Mouse (Mus musculus) MEL (cell line): ENCODE data around the gene Fasn.

Experiments
- CTCF ChIP-seq, 3 experiments: IDR thresholded peaks in 2 of 3; conservative IDR thresholded peaks in 1 of 3; 2 replicates each; pipeline ENCODE4 v1.5.1; 2011 to 2012; ENCODE audit warnings: low read length in 3 of 3, low read depth in 2 of 3, mild to moderate bottlenecking in 2 of 3, improper control_type of control experiment in 1 of 3, inconsistent platforms in 1 of 3, mixed read lengths in 1 of 3, moderate library complexity in 1 of 3; ENCODE audit not compliant: control insufficient read depth in 1 of 3, insufficient read depth in 1 of 3, poor library complexity in 1 of 3, severe bottlenecking in 1 of 3
- POLR2AphosphoS2 ChIP-seq: IDR thresholded peaks from 2 replicates; pipeline ENCODE4 v1.6.1; 2011; ENCODE audit warnings: low read length, improper control_type of control experiment
- ZC3H11A ChIP-seq: IDR thresholded peaks from 2 replicates; pipeline ENCODE4 v1.6.1; 2012; ENCODE audit warnings: low read depth, mild to moderate bottlenecking, inconsistent platforms, low read length, improper control_type of control experiment
- ZKSCAN1 ChIP-seq: IDR thresholded peaks from 2 replicates; pipeline ENCODE4 v1.6.1; 2012; ENCODE audit warnings: low read depth, mild to moderate bottlenecking, inconsistent platforms, low read length, improper control_type of control experiment, moderate library complexity

DNA sequence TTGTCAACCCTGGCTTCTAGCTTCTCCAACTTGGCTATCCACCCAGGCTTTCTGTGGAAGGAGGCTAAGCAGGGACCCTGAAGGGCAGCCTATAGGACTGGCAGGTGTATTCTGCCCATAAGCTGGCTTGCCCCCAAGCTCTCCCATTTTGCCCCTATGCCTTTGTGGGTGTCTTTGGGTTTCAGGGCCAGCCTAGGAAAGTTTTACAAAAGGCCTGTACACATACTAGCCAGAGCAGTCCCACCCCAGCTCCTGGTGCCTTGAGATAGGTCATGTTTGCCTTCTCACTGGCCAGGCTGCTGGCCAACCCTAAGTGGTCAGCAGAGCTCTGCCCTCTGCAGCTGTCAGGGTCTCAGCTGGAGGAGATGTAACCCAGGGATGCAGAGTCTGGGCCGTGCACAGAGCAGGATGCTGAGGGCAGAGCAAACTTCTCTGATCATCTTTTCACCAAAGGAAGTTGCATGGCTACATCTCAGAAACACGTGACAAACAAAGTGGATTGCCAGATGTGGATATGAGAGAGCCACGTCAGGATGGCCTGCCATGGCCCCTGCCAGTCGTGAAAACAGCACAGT is 1.0 kb upstream of the Fasn start:
- TF ChIP-seq POLR2AphosphoS2, result no peak
- TF ChIP-seq CTCF (IDR thresholded peaks at IDR 0.05 in 2 of 3, conservative IDR thresholded peaks at IDR 0.05 in 1 of 3; ENCODE audit: control insufficient read depth in 1 of 3, insufficient read depth in 1 of 3, low read depth in 2 of 3, low read length in 3 of 3, poor library complexity in 1 of 3, severe bottlenecking in 1 of 3), result no peak
- no peak for TF ChIP-seq ZKSCAN1
- no peak for TF ChIP-seq ZC3H11A
